Mouse (Mus musculus) olfactory bulb, adult 2 months (tissue): ENCODE results near the gene Dlec1.

Experiments used
- CTCF ChIP-seq: fragments of 200-500 bp; IDR thresholded peaks from 2 replicates; pipeline ENCODE4 v1.5.1; 2012; ENCODE audit warnings: low read depth, mild to moderate bottlenecking, low read length, moderate library complexity; ENCODE audit not compliant: insufficient read depth
- POLR2A ChIP-seq: fragments of 200-500 bp; IDR thresholded peaks from 2 replicates; pipeline ENCODE4 v1.6.1; 2012; ENCODE audit warnings: mild to moderate bottlenecking, low read depth, low read length, moderate library complexity; ENCODE audit not compliant: insufficient read depth

DNA sequence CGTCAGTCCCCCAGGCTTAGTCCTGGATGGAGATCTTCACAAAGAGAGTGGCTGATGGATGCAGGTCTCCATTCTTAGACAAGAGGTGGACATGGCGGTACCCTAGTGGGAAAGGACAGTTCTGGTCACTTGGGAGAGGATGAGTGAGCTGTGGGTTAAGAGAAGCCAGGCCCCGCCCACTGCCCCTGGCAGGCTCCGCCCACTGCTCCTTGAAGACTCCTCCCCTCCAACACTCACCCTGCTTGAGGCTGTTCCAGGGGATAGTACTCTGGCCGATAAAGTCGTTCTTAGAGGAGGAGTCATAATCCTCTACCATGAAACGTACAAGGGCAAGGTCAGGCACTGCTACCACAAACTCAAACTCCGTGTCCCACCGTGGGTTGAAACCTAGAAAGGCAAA lies 30.5 kb upstream of the Dlec1 start:
- no peak for TF ChIP-seq POLR2A
- TF ChIP-seq CTCF: no peak
